Mouse (Mus musculus): Measurements from ENCODE around the gene Arhgef11.

DNA sequence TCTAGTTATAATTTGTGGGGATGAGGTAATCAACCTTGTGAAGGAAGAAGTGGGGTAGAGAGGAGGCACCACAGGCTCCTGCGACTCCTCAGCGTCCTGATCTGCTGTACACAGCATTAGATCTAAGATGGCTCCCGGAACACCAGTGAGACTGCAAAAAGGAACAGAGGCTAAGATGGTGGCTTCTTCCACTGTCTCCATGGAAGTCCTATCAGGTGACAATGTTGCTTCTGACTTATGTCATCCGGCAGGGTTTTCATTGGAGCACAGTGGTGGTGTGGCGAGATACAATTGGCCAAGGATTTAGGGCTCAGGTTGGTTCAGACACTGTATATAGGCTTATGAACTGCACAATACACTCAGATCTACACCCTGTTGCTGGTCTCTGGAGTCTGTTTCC is 48.7 kb upstream of the Arhgef11 start:
- TF ChIP-seq POLR2A (IDR thresholded peaks at IDR 0.05; ENCODE audit: insufficient read length, low read depth) (no peak), TCF12 (IDR thresholded peaks at IDR 0.05; ENCODE audit: insufficient read depth, poor library complexity, severe bottlenecking) (no peak), POLR2AphosphoS2 (IDR thresholded peaks at IDR 0.05; ENCODE audit: insufficient read length, low read depth) (no peak)
